Mouse (Mus musculus) liver, embryonic 14.5 days (tissue): ENCODE measurements around the gene Zfp273. TPM values are rescaled to one million over a fixed set of nuclear protein-coding genes. Genes with fewer than 3 reads are reported as not detected.

Source experiments
- ATAC-seq: fragments of 200-750 bp; cut with Nextera tagmentation; 2 replicates; pipeline ENCODE4 v1.8.0; 2017; ENCODE audit warnings: moderate number of reproducible peaks, mild to moderate bottlenecking, moderate library complexity; ENCODE audit not compliant: insufficient read depth
- DNase-seq, 3 experiments: peaks; one replicate each; pipeline ENCODE4 v3.0.0-alpha.2; 2012 to 2013; ENCODE audit warnings: low read depth in 3 of 3, low spot score in 3 of 3
- H3K27ac ChIP-seq: fragments of 300-500 bp; sonication (generic); 2 replicates; pipeline ENCODE4 v1.5.1; 2014; ENCODE audit warnings: moderate library complexity, mild to moderate bottlenecking, control low read depth, inconsistent platforms
- H3K27me3 ChIP-seq: fragments of 300-500 bp; sonication (generic); 2 replicates; pipeline ENCODE4 v1.6.1; 2014; ENCODE audit warnings: mild to moderate bottlenecking, low read length, moderate library complexity; ENCODE audit not compliant: control insufficient read depth, insufficient read depth
- H3K36me3 ChIP-seq: fragments of 300-500 bp; sonication (generic); replicated peaks from 2 replicates; pipeline ENCODE4 v1.6.1; 2014; ENCODE audit warnings: low read depth; ENCODE audit not compliant: control insufficient read depth, insufficient read depth
- H3K4me1 ChIP-seq, 2 experiments: fragments of 200-500 bp in 1 of 2; fragments of 300-500 bp in 1 of 2; sonication (generic) in 1 of 2; replicated peaks; 2 replicates each; pipeline ENCODE4 v1.6.1; 2012 to 2014; ENCODE audit warnings: antibody characterized with exemption in 1 of 2, inconsistent platforms in 1 of 2, low read length in 1 of 2; ENCODE audit not compliant: control insufficient read depth in 2 of 2, insufficient read depth in 2 of 2
- H3K4me2 ChIP-seq: fragments of 300-500 bp; sonication (generic); 2 replicates; pipeline ENCODE4 v1.6.1; 2014; ENCODE audit warnings: low read depth, mild to moderate bottlenecking, control low read depth, moderate library complexity
- H3K4me3 ChIP-seq, 2 experiments: fragments of 200-500 bp in 1 of 2; fragments of 300-500 bp in 1 of 2; sonication (generic) in 1 of 2; 2 replicates each; pipeline ENCODE4 v1.5.1; 2012 to 2014; ENCODE audit warnings: low read depth in 2 of 2, low read length in 2 of 2, mild to moderate bottlenecking in 2 of 2, control low read depth in 1 of 2, inconsistent platforms in 1 of 2, moderate library complexity in 1 of 2; ENCODE audit not compliant: insufficient read depth in 1 of 2
- H3K9ac ChIP-seq: fragments of 300-500 bp; sonication (generic); replicated peaks from 2 replicates; pipeline ENCODE4 v1.6.1; 2014; ENCODE audit warnings: mild to moderate bottlenecking, control low read depth, moderate library complexity
- H3K9me3 ChIP-seq: fragments of 300-500 bp; sonication (generic); 2 replicates; pipeline ENCODE4 v1.6.1; 2016; ENCODE audit warnings: low read length, mixed read lengths; ENCODE audit not compliant: control insufficient read depth
- CTCF ChIP-seq: IDR thresholded peaks from 2 replicates; pipeline ENCODE4 v1.5.1; 2016; ENCODE audit warnings: antibody characterized with exemption, low read depth, control low read depth
- EP300 ChIP-seq: IDR thresholded peaks from 2 replicates; pipeline ENCODE4 v1.6.1; 2016; ENCODE audit warnings: antibody characterized with exemption, low read depth
- WGBS: fragments of 180-500 bp; shearing (Covaris S2); extraction: QIAGEN DNeasy Blood & Tissue Kit; methylation state at CpG from one replicate; pipeline ENCODE4 v1.1.7; 2014; ENCODE audit not compliant: insufficient replicate concordance; 5-methylcytosine and 5-hydroxymethylcytosine counted together
- polyA plus RNA-seq, 2 experiments: library from polyadenylated mRNA; depleted of rRNA in 1 of 2; stranded (reverse) in 1 of 2; unstranded in 1 of 2; fragments of >200 nt; fragmentation: Nextera tagmentation in 1 of 2; extraction: Ambion mirVana in 1 of 2; gene quantifications; 2 replicates each; pipeline versions ENCODE4 v1.2.1 to v1.2.3; 2012 to 2014

Gene Zfp273
- polyA plus RNA-seq, 2 experiments, result 0.63 to 0.89 TPM

GRCm38 (mm10) chr13:67843775-67844118 lies 30.2 kb downstream of the Zfp273 start:
- H3K27ac ChIP-seq, result no peak overlapping the region
- H3K4me2 ChIP-seq, result peak overlapping the region; percentile 46; the same call in 1 of the 2 replicates
- peaks cover 0 to 4% of the 10 kb centered on the region in 2 experiments; a peak in 2 of 4 replicates for H3K4me1 ChIP-seq
- TF ChIP-seq CTCF (no peak), EP300 (no peak)
- H3K4me3 ChIP-seq, result peak overlapping the region in 1 of 2 experiments; percentile 5; a peak in 1 of 4 replicates
- ATAC-seq (no peak), DNase-seq (no peak)
- no peaks in the 10 kb centered on the region for H3K9me3 ChIP-seq
- no peaks in the 10 kb centered on the region for H3K27me3 ChIP-seq
- no peaks in the 10 kb centered on the region for H3K36me3 ChIP-seq
- no peak overlapping the region for H3K9ac ChIP-seq
- 22% methylated on average over 6 of the region's 6 CpGs for WGBS

- H3K4me3 ChIP-seq, result peak overlapping the region in 1 of 2 experiments; percentile 49; a peak in 2 of 4 replicates
- no peaks in the 10 kb centered on the region for H3K36me3 ChIP-seq
- ATAC-seq (no peak), DNase-seq (peak; percentile 2 to 37 (median 16))
- H3K4me2 ChIP-seq, result peak overlapping the region; percentile 46
- no peak overlapping the region for H3K9ac ChIP-seq
- 1% methylated on average over 17 of the region's 19 CpGs for WGBS
- TF ChIP-seq CTCF (peak; percentile 54), EP300 (no peak)
- H3K9me3 ChIP-seq, result no peaks in the 10 kb centered on the region
- peaks cover 0 to 4% of the 10 kb centered on the region in 2 experiments; a peak in 2 of 4 replicates for H3K4me1 ChIP-seq
- no peak overlapping the region for H3K27ac ChIP-seq
- no peaks in the 10 kb centered on the region for H3K27me3 ChIP-seq
Observed at GRCm38 (mm10) chr13:67844119-67844852, 30.7 kb downstream of the Zfp273 start.

DNA sequence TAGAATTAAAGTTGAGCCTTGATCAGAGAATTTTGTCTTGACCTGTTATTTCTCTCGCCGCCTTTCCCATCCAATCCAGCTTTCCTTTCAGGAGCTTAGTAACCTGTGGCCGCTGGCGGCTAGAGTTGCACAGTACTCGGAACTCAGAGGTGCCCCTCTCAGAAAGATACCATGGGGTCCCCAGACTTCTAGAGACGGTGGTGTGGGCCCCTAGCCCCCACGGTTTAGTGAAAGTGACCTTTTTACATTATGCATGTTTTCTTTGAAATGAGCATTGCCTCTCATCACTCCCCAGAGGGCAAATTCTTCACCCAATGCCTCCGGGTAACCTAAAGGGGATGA lies 31.3 kb downstream of the Zfp273 start:
- ATAC-seq, result no peak
- WGBS, result 27% methylated on average over 8 of the region's 8 CpGs

DNA sequence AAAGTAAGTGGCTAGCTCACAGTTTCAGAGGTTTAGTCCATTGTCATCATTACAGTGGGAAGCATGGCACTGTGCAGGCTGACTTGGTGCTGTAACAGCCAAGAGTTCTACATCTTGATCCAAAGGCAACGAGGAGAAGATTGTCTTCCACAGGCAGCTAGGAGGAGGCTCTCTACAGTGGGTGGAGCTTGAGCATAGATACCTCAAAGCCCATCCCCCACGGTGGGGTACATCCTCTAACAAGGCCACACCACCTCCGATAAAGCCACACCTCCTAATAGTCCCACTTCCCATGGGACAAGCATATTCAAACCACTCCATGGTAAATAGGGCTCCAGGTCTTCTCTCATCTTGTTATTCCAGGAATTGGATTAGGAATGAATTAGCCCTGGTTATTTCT lies 36.8 kb downstream of the Zfp273 start:
- Histone ChIP-seq H3K4me3 (no peak overlapping the region), H3K4me1 (no peaks in the 10 kb centered on the region), H3K9ac (no peak overlapping the region), H3K27me3 (no peaks in the 10 kb centered on the region), H3K4me2 (no peak overlapping the region), H3K27ac (no peak overlapping the region), H3K9me3 (no peaks in the 10 kb centered on the region), H3K36me3 (no peaks in the 10 kb centered on the region)
- no peak for ATAC-seq
- no peak for TF ChIP-seq CTCF
- no peak for TF ChIP-seq EP300
- WGBS, result 54% methylated on average over 3 of the region's 3 CpGs
- no peak for DNase-seq

More for the DNA sequence above, 31.3 kb downstream of the Zfp273 start:
- Histone ChIP-seq H3K4me3 (0 out of 4 replicates have a peak overlapping the region, but pooled peaks of 1 of the 2 experiments have one; percentile 49), H3K9ac (no peak overlapping the region), H3K27me3 (no peaks in the 10 kb centered on the region), H3K4me2 (peak overlapping the region; percentile 46), H3K36me3 (no peaks in the 10 kb centered on the region), H3K9me3 (no peaks in the 10 kb centered on the region), H3K4me1 (peaks cover 0 to 4% of the 10 kb centered on the region in 2 experiments; a peak in 2 of 4 replicates), H3K27ac (no peak overlapping the region)
- DNase-seq, result no peak
- TF ChIP-seq EP300 (no peak), CTCF (no peak)

- 64% methylated on average over 6 of the region's 6 CpGs for WGBS
- H3K4me2 ChIP-seq, result no peak overlapping the region
- H3K27ac ChIP-seq, result no peak overlapping the region
- DNase-seq, result no peak
- H3K27me3 ChIP-seq, result no peaks in the 10 kb centered on the region
- no peaks in the 10 kb centered on the region for H3K9me3 ChIP-seq
- TF ChIP-seq CTCF (no peak), EP300 (no peak)
- no peak overlapping the region for H3K9ac ChIP-seq
- no peak overlapping the region for H3K4me3 ChIP-seq
- no peaks in the 10 kb centered on the region for H3K36me3 ChIP-seq
- ATAC-seq, result no peak
- no peaks in the 10 kb centered on the region for H3K4me1 ChIP-seq
Observed at GRCm38 (mm10) chr13:67853130-67853529, 39.6 kb downstream of the Zfp273 start.
